Mouse (Mus musculus) neural tube, embryonic 11.5 days (tissue): Measurements from ENCODE around the gene Gm11032. TPM values are rescaled to one million over a fixed set of nuclear protein-coding genes. Genes with fewer than 3 reads are reported as not detected.

Source experiments
- ATAC-seq: fragments of 200-750 bp; cut with Nextera tagmentation; 2 replicates; pipeline ENCODE4 v1.8.0; 2017; ENCODE audit warnings: moderate number of reproducible peaks, mild to moderate bottlenecking, moderate TSS enrichment, moderate library complexity; ENCODE audit not compliant: insufficient read depth, low FRiP score, low TSS enrichment
- DNase-seq: peaks from one replicate; pipeline ENCODE4 v3.0.0-alpha.2; 2015; ENCODE audit warnings: low spot score
- H3K27ac ChIP-seq: fragments of 300-500 bp; sonication (generic); 2 replicates; pipeline ENCODE4 v1.5.1; 2014; ENCODE audit warnings: low read depth, mild to moderate bottlenecking, low read length
- H3K27me3 ChIP-seq: fragments of 300-500 bp; sonication (generic); 2 replicates; pipeline ENCODE4 v1.6.1; 2014; ENCODE audit warnings: mild to moderate bottlenecking, low read length, mixed read lengths; ENCODE audit not compliant: control insufficient read depth, insufficient read depth
- H3K36me3 ChIP-seq: fragments of 300-500 bp; sonication (generic); 2 replicates; pipeline ENCODE4 v1.6.1; 2014; ENCODE audit warnings: mild to moderate bottlenecking, low read length, moderate library complexity, mixed read lengths; ENCODE audit not compliant: control insufficient read depth, insufficient read depth
- H3K4me1 ChIP-seq: fragments of 300-500 bp; sonication (generic); 2 replicates; pipeline ENCODE4 v1.6.1; 2014; ENCODE audit warnings: low read length, mixed read lengths; ENCODE audit not compliant: control insufficient read depth, insufficient read depth
- H3K4me2 ChIP-seq: fragments of 300-500 bp; sonication (generic); 2 replicates; pipeline ENCODE4 v1.6.1; 2014; ENCODE audit warnings: low read depth, mild to moderate bottlenecking, moderate library complexity
- H3K4me3 ChIP-seq: fragments of 300-500 bp; sonication (generic); 2 replicates; pipeline ENCODE4 v1.5.1; 2014; ENCODE audit warnings: low read depth, low read length
- H3K9ac ChIP-seq: fragments of 300-500 bp; sonication (generic); 2 replicates; pipeline ENCODE4 v1.6.1; 2014; ENCODE audit warnings: mild to moderate bottlenecking, low read length
- H3K9me3 ChIP-seq: fragments of 300-500 bp; sonication (generic); 2 replicates; pipeline ENCODE4 v1.6.1; 2016; ENCODE audit warnings: low read length; ENCODE audit not compliant: control insufficient read depth
- WGBS: fragments of 180-500 bp; shearing (Covaris S2); extraction: QIAGEN DNeasy Blood & Tissue Kit; methylation state at CpG from one replicate; pipeline ENCODE4 v1.1.7; 2014; 5-methylcytosine and 5-hydroxymethylcytosine counted together
- polyA plus RNA-seq: library from polyadenylated mRNA; unstranded; fragments of >200 nt; fragmentation: Nextera tagmentation; extraction: Ambion mirVana; gene quantifications from 2 replicates; pipeline ENCODE4 v1.2.1, GENCODE M21; 2014

The Gm11032 gene
- polyA plus RNA-seq, 1 experiment from 2014 or later = not detected

DNA sequence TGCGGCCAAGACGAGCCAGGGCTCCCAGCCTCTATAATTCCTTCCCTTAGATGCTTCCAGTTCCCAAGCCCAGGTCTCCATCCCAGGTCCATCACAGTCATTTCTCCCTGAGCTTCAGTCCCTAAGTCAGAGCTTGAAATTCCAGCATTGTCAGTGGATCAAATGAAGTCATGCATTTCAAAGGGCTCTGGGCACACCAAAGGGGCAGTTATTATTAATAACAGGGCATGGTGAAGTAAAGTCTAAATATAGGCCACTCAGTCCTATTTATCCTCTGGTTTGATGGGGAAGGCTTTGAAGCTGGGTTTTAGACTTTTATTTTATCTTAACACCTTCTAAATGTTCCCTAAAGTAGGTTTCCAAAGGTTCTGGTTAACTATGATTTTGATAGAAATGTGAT, 8.0 kb upstream of the Gm11032 start:
- Histone ChIP-seq H3K4me1 (no peaks in the 10 kb centered on the region), H3K4me2 (no peak overlapping the region), H3K36me3 (no peaks in the 10 kb centered on the region), H3K9ac (no peak overlapping the region), H3K27me3 (no peaks in the 10 kb centered on the region), H3K9me3 (no peaks in the 10 kb centered on the region), H3K4me3 (no peak overlapping the region), H3K27ac (no peak overlapping the region)
- DNase-seq (no peak), ATAC-seq (no peak)
- WGBS = 76% methylated on average over 2 of the region's 2 CpGs

DNA sequence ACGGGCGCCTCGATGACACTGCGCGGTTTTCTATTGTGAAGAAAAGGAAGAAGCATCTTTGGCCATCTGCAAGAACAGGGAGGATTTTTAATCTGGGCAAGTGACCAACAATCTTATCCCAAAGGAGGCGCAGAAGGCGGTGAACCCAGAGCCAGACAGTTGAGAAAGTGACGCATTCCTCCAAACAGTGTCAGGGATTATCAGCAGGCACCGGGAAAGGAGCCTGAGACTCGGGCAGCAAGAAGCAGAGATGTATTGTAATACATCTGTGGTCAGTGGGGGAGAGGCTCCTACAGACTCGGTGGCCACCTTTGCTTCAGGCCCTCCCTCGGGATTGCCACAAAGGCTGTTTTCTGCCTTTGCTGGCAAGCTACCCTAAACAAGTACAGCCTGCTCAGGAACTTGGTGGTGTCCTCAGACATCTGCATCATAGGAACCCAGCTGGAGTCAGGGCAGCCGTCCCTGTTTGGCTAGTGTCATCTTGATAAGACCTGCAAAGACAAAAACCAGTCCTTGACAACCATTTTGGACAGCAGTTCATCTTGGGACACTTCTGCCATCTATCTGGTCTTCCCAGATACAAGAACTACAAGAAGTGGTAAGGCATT, 738 bp downstream of the Gm11032 start:
- DNase-seq (no peak), ATAC-seq (no peak)
- H3K9ac ChIP-seq = no peak overlapping the region
- 69% methylated on average over 13 of the region's 13 CpGs for WGBS
- H3K4me3 ChIP-seq = no peak overlapping the region
- no peaks in the 10 kb centered on the region for H3K27me3 ChIP-seq
- no peaks in the 10 kb centered on the region for H3K36me3 ChIP-seq
- H3K27ac ChIP-seq = no peak overlapping the region
- no peaks in the 10 kb centered on the region for H3K4me1 ChIP-seq
- H3K9me3 ChIP-seq = no peaks in the 10 kb centered on the region
- H3K4me2 ChIP-seq = no peak overlapping the region

DNA sequence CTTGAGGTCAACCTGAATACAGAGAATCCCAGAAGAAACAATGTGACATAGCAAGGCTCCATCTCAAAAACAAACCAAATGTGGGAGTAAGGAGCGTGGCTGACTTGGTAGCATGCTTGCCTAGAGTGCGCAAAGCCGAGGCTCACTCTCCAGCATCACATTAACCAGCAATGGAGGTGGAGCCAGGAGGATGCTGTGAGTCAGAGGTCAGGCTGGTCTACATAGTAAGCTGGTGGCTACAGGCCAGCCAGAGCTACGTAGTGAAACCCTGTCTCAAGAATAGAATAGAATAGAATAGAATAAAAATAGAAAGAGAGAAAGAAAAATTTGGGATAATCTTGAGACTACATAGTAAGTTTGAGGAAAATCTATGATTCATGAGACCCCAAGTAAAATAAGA, 2.0 kb downstream of the Gm11032 start:
- Histone ChIP-seq H3K9ac (no peak overlapping the region), H3K27ac (no peak overlapping the region), H3K36me3 (no peaks in the 10 kb centered on the region), H3K4me3 (no peak overlapping the region), H3K27me3 (no peaks in the 10 kb centered on the region), H3K4me1 (no peaks in the 10 kb centered on the region), H3K4me2 (no peak overlapping the region), H3K9me3 (no peaks in the 10 kb centered on the region)
- DNase-seq (no peak), ATAC-seq (no peak)
- WGBS = 77% methylated on average over 4 of the region's 4 CpGs

- WGBS = 71% methylated on average over 7 of the region's 7 CpGs
- ATAC-seq = no peak
Observed at GRCm38 (mm10) chr11:4622442-4622986, 2.6 kb downstream of the Gm11032 start.

DNA sequence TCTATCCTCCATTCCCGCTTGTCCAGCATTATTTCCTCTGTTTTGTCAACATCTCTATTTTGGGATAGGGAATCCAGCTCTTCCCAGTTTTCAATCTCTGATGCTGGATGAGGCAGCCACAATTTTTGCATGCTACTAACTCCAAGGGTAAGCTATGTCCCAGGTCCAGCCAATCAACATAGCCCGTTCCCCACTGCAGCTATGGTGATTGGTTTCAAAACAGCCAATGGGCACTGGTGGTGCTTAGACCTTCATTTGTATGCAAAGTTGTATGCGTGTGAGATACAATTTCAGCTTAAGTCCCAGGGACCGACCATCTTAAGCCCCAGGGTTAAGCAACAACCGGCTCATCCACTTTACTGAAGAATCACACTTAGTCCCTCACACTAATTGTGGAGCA, 3.1 kb downstream of the Gm11032 start:
- Histone ChIP-seq H3K36me3 (no peaks in the 10 kb centered on the region), H3K9ac (no peak overlapping the region), H3K4me3 (no peak overlapping the region), H3K4me2 (no peak overlapping the region), H3K27me3 (no peaks in the 10 kb centered on the region), H3K9me3 (no peaks in the 10 kb centered on the region), H3K4me1 (no peaks in the 10 kb centered on the region), H3K27ac (no peak overlapping the region)
- WGBS = 67% methylated on average over 5 of the region's 5 CpGs
- ATAC-seq (no peak), DNase-seq (no peak)

More at GRCm38 (mm10) chr11:4622442-4622986, 2.6 kb downstream of the Gm11032 start:
- H3K27ac ChIP-seq = no peak overlapping the region
- H3K9ac ChIP-seq = no peak overlapping the region
- no peaks in the 10 kb centered on the region for H3K36me3 ChIP-seq
- no peak overlapping the region for H3K4me3 ChIP-seq
- DNase-seq = no peak
- no peaks in the 10 kb centered on the region for H3K27me3 ChIP-seq
- H3K4me2 ChIP-seq = no peak overlapping the region
- H3K9me3 ChIP-seq = no peaks in the 10 kb centered on the region
- H3K4me1 ChIP-seq = no peaks in the 10 kb centered on the region

- no peak for ATAC-seq
- DNase-seq = no peak
- Histone ChIP-seq H3K4me1 (no peaks in the 10 kb centered on the region), H3K9me3 (no peaks in the 10 kb centered on the region), H3K27ac (no peak overlapping the region), H3K36me3 (no peaks in the 10 kb centered on the region), H3K9ac (no peak overlapping the region), H3K4me2 (no peak overlapping the region), H3K4me3 (no peak overlapping the region), H3K27me3 (no peaks in the 10 kb centered on the region)
- WGBS = 78% methylated on average over 7 of the region's 7 CpGs
Observed at GRCm38 (mm10) chr11:4625931-4626330, 6.1 kb downstream of the Gm11032 start.

DNA sequence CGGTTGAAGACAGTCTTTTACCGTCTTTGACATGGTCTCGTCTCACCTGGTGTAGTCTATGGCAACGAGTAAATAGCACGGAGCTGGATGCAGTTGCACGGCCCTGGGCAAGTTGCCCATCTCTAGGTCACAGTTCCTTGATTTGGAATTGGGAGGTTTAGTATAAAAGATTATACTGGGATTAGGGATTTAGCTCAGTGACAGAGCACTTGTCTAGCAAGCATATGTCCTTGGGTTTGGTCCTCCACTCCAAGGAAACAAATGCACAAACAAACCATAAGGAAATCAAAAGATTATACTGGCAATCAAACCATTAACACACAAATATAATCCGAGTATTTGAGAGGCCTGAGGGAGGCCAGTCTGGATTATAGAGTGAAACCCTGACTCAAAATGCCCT, 7.8 kb downstream of the Gm11032 start:
- no peaks in the 10 kb centered on the region for H3K36me3 ChIP-seq
- no peak overlapping the region for H3K4me2 ChIP-seq
- no peaks in the 10 kb centered on the region for H3K4me1 ChIP-seq
- DNase-seq (no peak), ATAC-seq (no peak)
- no peak overlapping the region for H3K27ac ChIP-seq
- H3K9ac ChIP-seq = no peak overlapping the region
- WGBS = 86% methylated on average over 7 of the region's 7 CpGs
- no peaks in the 10 kb centered on the region for H3K27me3 ChIP-seq
- no peaks in the 10 kb centered on the region for H3K9me3 ChIP-seq
- no peak overlapping the region for H3K4me3 ChIP-seq

- WGBS = 49% methylated on average over 8 of the region's 8 CpGs
- DNase-seq = no peak
- H3K9me3 ChIP-seq = no peaks in the 10 kb centered on the region
- no peaks in the 10 kb centered on the region for H3K36me3 ChIP-seq
- H3K4me2 ChIP-seq = no peak overlapping the region
- H3K27me3 ChIP-seq = no peaks in the 10 kb centered on the region
- H3K4me1 ChIP-seq = no peaks in the 10 kb centered on the region
- ATAC-seq = no peak
- H3K4me3 ChIP-seq = no peak overlapping the region
- no peak overlapping the region for H3K9ac ChIP-seq
- no peak overlapping the region for H3K27ac ChIP-seq
Observed at GRCm38 (mm10) chr11:4629861-4630280, 10.0 kb downstream of the Gm11032 start.

- 56% methylated on average over 2 of the region's 2 CpGs for WGBS
- no peaks in the 10 kb centered on the region for H3K36me3 ChIP-seq
- H3K4me3 ChIP-seq = no peak overlapping the region
- H3K4me1 ChIP-seq = peaks cover 4% of the 10 kb centered on the region; the same call in 1 of the 2 replicates
- H3K27me3 ChIP-seq = no peaks in the 10 kb centered on the region
- H3K4me2 ChIP-seq = no peak overlapping the region
- no peak overlapping the region for H3K9ac ChIP-seq
- ATAC-seq (no peak), DNase-seq (no peak)
- H3K27ac ChIP-seq = no peak overlapping the region
- H3K9me3 ChIP-seq = no peaks in the 10 kb centered on the region
Observed at GRCm38 (mm10) chr11:4633420-4633819, 13.6 kb downstream of the Gm11032 start.
